Mouse (Mus musculus) lung, postnatal 14 days (tissue): ENCODE measurements around the gene E130114P18Rik.
A peak's percentile ranks its signal among the peaks of the same experiment; 100 is the strongest.

Experiments used
- DNase-seq: peaks from one replicate; pipeline ENCODE4 v3.0.0; 2021

The E130114P18Rik gene

DNA sequence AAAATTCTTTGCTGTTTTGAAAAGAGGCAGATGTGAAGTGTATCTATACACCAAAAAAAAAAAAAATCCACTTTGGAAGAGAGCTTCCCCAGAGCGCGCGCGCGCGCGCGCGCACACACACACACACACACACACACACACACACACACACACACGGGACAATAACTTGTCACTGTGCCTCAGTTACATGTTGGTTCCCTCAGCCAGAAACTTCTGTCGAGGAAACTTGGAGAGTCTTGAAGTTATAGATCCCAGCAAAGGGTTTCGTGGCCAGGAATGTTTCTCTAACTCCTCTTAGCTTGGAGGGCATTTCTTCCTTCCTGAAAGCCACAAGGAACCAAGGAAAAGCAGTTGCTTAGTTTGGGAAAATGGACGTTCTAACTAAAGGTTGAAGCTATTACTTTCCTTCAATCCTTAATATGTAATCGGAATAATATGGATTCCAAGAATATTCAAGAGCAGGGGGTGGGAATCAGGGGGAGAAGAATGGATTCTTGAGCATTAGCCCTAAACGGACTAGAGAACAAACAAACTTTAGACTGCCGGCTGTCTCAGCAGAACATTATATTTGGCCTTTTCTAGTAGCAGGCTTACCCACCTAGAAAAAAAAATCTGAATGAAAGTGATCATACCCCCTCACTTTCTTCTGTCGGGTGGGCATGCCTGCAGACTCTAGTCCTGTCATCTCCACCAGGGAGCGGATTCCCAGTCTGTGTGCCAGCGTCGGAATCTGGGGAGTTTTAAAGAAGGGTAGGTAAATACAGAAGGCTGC is 2.2 kb downstream of the E130114P18Rik start:
- no peak for DNase-seq

DNA sequence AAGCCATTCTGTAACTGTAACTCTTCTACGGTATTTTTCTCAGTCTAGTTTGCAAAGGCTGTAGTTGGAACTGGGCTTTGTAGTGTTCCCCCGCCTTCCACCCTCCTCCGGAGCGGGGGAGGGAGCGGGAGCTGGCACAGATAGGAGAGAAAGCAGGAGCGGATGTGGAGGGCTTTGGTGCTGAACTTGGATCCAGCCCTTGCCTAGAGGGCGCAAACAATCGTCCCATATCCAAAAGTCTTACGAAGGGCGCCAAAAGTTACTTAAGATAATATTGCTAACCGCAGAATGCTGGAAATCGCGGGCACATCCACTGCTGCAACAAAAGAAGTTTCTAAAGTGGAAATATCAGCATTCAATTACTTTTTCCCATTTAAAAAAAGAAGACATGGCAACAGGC is 2.8 kb downstream of the E130114P18Rik start:
- peak; percentile 76 for DNase-seq

DNA sequence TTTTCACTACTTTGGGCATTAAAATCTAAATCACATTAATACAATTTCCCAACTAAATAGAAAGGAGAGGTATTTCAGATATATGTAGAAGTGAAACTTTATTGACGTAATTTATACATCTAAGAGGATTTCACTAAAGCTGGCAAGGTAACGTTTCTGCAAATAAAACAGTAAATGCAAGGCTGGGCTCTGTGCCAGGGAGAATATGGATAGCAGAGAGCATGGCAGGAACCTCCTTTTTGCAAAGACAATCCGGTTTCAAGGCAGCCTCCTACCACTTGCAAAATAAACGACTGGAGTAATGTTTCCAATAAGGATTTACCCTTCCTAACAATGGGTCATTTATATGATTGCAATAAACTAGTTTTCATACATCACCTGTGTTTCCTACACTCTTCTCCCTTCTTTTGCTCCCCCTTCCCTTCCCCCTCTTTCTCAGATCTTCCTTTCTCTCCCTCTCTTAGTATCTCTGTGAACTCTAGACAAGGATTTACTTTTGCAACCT is 3.4 kb downstream of the E130114P18Rik start:
- no peak for DNase-seq

DNA sequence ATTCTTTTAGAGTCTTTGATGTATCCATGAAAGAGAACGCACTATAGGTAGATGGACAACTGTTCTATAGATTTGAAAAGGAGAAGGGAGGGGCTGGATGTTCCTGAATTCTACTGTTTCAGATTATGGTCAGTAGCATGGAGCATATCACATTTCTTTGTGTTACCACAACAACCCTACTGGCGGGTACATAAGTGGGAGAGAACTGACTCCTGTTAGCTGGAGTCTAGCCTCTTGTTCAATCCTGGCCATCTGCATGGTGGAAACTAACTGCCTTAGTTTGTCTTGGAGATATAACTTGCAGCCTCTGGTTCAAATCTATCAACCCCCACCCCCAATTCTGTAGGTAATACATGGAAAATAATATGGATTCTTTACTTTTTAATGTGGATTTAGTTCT is 4.1 kb downstream of the E130114P18Rik start:
- no peak for DNase-seq

DNA sequence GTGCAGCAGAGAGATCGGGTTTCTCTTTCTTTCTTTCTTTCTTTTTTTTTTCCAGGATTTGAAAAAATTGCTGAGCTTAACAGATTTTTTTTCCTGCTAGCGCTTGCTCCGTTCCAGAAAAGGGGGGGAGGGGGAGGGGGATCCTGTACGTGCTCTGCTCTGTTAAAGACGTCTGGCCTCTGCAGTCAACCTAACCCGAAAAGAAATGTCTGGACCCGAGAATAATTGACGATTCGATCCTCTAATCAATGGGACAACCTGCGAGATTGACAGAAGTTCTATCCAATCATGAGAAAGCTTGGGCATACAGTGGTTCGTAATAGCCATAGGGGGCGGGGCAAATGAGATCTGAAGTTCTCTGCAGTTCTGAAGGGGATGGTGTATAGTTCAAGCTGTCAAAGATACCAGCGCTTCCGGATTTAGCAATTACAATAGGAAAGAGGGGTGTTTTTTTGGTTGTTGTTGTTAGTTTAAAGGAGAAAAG is 4.7 kb downstream of the E130114P18Rik start:
- DNase-seq, result peak; percentile 92

DNA sequence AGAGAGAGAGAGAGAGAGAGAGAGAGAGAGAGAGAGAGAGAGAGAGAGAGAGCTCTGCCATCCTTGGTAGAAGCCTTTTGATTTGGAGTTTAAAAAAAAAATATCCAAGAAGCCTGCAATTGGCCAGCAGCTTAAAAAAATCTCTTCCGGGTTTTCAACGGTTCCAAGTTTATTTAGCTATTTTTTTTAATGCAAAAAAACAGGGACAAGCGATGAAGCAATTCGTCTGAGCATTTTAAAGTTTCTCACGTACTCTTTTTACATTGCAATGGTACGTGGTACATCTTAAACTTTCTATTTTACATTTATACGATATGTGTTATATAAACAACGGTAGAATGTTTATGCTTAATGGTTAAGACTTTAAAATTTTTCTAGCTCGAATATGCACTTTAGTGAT is 5.2 kb downstream of the E130114P18Rik start, which contains the start of gene Nfia:
TSS of gene Nfia (plus strand) at position 94 of the 400 bp plus-strand sequence.
- no peak for DNase-seq

DNA sequence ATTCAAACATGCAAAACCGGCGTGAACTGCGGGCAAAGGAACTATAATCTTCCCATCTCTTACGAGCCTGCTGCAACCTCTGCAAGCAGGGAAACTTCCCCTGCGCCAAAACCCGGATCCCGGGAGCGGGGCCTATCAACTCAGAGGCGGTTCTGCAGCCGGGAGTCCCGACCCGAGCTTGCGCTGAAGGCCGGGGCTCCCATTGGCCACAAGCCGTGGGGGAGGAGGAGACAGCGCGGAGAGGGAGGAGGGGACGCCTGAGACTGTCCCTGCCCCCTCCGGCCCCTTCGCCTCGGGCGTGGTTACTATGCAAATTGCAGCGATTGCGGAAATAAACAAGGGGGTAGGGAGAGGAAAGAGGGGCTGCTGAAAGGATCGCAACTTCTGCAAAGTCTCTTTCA is 5.8 kb downstream of the E130114P18Rik start:
- peak; percentile 97 for DNase-seq

DNA sequence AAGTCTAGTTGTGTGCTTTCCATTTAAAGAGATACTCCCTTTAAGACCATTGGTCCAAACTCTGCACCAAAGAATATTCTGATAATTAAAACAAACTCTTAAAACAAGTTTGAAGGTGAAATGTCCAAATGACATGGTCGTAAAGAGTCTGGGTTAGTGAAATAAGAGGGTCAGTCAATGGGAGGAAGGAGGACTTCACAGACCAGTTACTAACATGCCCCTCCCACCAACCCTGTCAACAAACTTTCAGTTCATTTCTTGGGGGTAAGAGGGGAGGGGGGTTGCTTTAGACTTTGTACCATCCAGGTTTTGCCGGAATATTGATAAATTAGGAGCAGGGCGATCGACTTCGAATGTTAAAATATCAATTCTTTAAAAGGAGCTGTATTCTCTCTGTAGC is 6.5 kb downstream of the E130114P18Rik start:
- DNase-seq, result no peak

DNA sequence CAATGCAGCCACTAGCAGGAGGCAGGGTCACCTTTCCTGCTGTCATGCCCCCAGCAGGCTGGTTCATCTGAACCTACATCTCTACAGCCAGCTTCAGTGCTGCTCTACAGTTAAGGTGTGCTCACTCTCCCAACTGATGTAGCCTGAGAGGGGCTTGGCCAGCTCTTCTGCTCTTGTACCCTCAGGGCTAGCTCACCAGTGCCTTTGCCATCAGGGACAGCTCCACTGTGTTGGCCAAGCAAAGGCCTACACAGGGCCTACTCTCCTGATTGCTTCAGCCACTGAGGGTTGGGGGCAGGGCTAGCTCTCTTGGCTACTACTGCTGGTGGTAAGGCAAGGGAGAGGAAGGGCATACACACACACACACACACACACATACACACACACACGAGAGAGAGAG is 8.0 kb downstream of the E130114P18Rik start:
- no peak for DNase-seq

DNA sequence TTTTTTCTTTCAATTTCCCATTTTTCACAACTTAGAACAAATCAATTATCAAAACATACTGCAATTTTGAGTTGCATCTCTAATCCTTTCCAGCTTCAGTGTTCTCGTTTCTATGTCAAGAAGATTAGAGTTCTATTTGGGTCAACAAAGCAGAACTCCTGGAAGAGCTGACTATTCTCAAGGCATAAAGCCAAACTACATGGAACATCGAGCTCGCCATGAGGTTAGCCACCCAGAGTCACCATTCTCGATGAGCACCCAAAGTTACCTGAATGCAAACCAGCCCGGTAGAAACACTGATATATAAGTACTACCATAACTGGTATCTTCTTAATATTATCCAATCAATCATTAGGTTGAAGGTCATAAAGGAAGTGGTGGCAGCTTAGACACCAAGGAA is 10.4 kb downstream of the E130114P18Rik start:
- DNase-seq, result no peak

DNA sequence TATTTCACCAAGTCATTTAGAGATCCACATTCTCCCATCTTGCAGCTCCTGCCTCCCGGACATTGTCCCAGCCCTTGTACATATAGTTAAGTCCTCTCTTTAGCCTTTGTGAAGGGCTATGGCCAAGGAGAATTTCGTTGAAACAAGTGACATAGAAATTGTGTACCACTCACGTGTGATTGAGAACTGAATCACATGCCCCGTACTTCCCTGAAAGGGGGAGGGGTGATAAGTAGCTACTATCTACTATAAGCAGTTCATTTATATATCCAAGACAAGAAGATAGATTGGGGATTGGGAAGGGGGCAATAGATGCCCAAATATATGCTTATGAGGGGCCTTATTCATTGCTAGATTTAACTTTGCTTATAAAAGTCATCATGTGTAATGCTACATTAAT is 10.9 kb downstream of the E130114P18Rik start:
- DNase-seq, result no peak

DNA sequence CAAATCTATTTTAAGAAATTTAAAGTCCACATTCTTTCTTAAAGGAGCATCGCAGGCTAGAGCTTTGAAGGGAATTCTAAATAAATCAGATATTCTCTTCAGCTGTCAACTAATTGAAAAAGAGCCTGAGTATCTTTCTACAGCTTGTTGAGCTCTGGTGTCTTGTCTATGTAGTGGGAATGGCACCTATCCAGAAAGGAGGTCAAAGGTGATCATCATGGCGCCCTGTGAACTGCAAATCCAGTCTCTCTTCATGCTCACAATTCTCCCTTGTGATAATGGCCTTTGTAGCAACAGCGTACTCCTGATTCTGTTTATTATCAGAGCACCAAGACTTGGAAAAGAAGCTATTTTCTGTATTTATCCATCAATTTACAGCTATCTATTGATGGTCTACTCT is 11.8 kb downstream of the E130114P18Rik start:
- DNase-seq, result no peak

DNA sequence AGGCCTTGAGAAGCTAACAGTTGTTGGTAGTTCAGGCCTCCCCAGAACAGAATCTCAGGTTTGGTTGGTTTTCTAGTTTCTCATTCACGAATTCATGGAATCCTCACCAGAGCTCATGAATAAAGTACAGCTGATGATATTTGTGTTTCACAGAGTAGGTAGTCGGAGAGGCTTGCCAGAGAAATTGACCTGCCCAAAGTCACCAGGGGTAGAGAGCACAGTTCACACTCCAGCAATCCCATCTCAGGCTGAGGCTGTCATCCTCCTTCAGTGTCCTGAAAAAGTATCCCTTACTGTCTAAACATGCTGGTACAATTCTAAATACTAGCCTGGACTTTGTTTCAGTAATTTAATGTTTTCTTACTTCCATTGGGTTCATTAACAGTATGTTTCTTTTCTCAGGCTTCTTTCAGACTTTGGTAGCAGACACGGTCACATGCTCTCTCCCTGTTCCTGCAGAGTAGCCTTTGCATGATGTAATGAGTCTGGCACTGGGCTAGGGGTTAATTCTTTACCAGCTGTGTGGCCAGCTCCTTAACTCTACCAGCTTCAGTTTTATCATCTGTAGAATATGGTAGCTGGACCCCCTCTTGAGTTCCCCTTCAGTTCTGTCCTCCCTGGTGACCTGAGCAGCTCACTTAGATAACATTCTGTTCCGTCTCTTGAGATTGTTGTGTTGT is 12.4 kb downstream of the E130114P18Rik start:
- no peak for DNase-seq

DNA sequence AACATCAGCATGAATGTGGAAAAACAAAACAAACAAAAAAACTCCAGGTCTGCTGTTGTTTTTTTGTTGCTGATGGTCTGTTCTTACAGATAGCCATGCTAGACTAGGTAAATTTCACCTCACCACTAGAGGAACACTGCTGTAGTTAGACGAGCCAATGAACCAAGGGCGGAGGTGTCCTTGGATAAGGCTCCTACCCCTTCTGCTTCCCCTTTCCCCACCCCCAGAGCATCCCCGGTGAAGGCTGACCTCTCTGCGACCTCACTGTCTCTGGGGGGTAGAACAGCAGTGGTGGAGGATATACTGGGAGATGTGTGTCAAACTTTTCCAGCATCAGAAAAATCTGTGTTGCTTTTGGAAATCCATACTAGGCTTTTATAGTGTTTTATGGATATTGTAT is 13.3 kb downstream of the E130114P18Rik start:
- DNase-seq, result no peak

DNA sequence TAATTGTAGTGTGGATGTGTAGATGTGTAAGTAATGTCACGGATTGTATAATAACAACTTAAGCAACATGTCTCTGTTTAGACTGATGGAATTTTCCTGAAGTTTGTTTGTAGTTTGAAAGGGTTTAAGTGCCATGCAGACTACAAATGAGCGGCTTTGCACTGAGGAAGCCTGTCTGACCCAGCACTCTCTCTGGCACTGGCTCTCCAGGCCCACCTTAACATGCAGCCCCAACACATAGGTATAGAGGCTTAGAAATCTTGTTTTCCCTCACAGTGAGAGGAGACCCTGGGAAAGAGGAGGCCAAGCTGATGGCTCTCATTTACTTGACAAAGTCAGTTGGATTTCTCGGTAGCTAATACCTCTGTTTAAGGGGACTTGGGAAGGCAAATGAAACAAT is 19.2 kb downstream of the E130114P18Rik start:
- DNase-seq, result no peak

DNA sequence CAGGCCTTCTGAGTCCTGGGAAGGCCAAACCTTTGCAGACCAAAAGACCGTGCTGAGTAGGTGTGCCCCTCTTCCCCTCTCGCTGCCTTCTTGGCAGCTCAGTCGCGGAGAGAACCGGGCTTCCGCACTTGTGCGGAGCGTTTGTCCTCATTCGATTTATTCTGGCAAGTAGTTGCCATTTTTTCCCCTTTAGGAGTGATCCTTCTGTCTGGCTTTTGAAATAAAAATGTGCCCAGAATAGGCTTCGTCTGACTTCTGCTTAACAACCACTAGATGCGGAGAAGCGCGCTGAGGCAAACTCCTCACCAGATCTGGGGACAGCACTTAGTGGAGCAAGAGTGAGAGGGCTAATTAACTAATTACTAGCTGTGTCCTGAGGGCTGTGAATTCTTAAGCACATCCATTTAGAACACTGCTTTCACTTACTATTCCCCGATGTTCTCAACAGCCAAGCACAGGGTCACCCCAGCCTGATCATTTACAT is 19.9 kb downstream of the E130114P18Rik start:
- peak; percentile 46 for DNase-seq

DNA sequence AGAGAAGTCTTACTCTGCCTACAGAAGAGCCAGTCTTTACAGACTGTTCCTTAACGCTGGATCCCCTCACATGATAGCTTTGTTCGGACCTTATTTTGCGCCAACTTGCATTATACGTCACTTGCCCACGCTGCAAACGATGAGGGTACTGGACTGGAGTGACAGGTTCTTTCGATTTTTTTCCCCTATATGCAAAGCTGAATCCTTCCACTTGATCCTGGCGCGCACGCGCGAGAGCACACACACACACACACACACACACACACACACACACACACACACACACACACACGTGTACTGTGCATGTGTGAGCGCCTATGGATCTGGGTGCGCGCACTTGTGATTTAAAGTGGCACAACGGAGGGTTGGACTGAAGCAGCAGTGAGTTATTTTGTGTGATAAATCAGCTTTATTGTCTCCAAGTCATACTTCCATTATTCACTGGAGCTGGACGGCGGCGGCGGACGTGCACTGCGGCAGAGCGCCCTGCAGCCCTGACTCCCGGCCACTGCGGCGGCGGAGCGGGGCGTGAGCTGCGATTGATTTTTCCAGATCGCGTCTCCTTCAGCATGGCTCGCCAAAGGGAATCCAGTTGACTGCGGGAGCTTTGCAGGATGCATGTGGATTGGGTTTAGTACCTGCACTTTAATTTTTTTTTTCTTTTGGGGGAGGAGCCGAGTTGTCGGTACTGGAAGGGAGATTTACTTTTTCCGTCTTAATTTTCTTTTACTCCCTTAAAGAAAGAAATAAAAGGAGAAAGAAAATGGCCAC is 20.5 kb downstream of the E130114P18Rik start:
- DNase-seq, result peak; percentile 71

DNA sequence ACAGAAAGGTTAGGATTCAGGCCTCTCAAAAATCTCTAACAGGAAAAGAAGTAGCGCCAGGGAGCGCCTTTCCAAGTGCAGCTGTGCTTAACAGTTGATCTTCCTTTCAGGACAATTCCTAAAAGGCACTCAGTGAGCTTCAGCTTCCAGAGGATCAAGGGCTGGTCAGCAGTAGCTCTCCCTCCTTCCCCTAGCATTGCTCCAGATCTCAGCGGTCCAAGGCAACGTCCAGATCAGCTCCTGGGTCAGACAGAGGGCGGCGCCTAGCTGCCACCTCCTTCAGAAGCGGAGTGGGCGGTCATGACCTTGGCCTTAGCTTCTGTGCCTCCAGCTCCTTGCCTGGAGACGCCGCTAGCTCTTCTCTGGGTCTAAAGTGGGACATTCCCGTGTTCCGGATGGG is 23.6 kb downstream of the E130114P18Rik start:
- DNase-seq, result peak; percentile 51

DNA sequence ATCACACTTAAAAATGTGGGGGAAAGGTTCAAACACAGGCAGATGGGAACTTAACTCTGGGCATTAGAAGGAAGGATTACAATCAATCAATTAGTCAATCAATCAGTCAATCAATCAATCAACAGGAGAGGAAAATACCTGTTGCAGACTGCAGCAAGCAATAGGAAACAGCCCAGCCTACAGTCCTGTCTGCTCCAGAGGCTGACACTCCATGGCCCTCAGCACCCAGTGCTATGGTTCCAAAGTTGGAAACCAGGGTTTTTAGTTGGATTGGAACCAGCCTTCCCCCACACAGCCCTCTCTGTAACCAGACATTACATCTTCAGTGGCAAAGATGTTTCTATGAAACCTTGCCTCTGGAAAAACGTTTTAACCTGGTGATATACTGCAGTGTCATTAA is 24.4 kb downstream of the E130114P18Rik start:
- DNase-seq, result no peak

DNA sequence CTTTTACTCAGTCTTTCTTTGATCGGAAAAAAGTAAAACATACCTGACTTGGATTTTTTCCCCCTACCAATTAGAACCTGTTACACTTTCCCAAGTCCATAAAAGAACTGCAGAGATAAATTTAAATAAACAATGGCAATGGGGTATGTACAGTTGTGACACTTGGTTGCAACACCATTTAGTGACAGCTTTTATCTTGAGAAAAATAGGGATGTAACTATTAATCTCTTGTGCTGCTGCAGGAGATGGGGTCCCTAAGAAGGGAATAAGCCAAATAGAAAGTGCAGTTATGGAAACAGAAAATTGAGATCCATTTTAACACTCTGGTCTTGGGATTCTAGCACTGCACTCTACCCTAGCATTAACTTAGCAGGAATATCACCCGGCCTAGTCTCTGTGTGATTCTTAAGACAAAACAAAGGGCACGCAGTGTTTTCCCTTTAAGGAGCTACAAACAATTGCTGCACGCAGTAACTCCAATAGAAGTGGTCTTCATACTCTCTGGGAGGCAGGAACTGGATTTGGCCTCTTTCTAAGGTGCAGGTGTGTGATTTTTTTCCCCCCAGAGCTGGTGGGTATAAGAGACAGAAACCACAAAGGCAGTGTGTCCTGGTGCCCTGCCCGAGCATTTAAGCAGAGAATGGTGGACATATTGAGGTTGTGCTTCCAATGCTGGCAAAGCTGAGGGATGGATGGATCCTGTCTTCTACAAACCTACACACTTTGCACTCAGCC is 25.4 kb downstream of the E130114P18Rik start:
- DNase-seq, result no peak

DNA sequence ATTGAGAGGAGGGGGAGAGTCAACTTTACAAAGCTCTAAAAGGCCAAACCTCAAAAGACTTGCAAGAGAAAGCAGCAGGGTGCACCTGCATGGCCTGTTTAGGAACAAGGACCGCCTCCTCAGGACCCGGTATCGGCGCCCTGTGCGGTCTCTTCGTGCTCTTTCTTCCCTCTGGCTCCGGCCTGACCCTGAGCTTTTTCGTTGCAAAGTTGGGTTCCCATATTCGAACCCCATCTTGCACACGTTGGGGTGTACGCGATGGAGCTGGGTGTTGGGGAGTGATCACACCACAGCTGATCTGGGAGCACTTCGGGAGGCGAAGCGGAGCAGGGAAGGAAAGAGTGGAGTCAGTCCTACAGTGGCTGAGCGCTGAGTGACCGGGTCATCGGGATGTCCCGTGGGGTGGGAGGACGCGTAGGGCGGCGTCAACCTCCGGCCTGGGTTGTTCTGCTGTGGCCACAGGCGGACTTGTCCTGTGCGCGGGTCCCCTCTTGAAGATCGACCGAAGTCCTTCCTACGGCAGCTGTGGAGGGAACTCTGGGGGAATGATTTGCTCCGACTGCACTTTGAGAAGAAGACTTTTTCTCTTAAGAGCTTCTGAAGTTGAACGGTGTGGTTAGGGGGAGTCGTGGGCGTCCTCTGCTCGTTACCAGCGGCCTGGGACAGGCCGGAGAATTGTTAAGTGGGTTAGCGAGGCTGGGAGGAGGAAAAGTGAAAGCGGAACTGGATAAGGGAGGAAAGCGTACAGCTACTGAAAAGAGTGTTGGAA is 26.2 kb downstream of the E130114P18Rik start:
- peak; percentile 80 for DNase-seq
